10 mouse cellular contexts compared by ENCODE assay signal in genomic region chr4:89303281-89303995, GRCm38 (mm10). TPM values are rescaled to one million over a fixed set of nuclear protein-coding genes. Genes with fewer than 3 reads are reported as not detected.
DNase-seq lines count a peak whose midpoint lies in the region; ATAC-seq and TF ChIP-seq lines count a peak whose summit lies in the region.
"Had no signal": no experiment of that assay in that cellular context is flagged by ENCODE, and none has a peak within 500 bp of the region (broad histone marks: within the 10 kb centered on the region; RNA-seq: fewer than 3 reads in every experiment).

No protein-coding gene starts in this region.

- no peak for TF ChIP-seq CTCF in E14TG2a.4 (conservative IDR thresholded peaks at IDR 0.05; ENCODE audit: low read length)

- H3K27ac ChIP-seq in forebrain, embryonic 11.5 days (ENCODE audit: low read depth, low read length), result no peak overlapping the region
- H3K27ac ChIP-seq in forebrain, embryonic 10.5 days, result no peak overlapping the region
- no peak overlapping the region for H3K27ac ChIP-seq in kidney, embryonic 15.5 days
- H3K27ac ChIP-seq in intestine, embryonic 16.5 days (ENCODE audit: low read length), result no peak overlapping the region

- H3K9me3 ChIP-seq in forebrain, embryonic 11.5 days (ENCODE audit: control insufficient read depth, low read length), result no peaks in the 10 kb centered on the region
- no peaks in the 10 kb centered on the region for H3K9me3 ChIP-seq in forebrain, embryonic 10.5 days
- H3K9me3 ChIP-seq in kidney, embryonic 15.5 days (replicated peaks), result no peaks in the 10 kb centered on the region
- no peaks in the 10 kb centered on the region for H3K9me3 ChIP-seq in E14TG2a.4 (ENCODE audit: low read length)
- H3K9me3 ChIP-seq in intestine, embryonic 16.5 days (ENCODE audit: control insufficient read depth, low read length), result no peaks in the 10 kb centered on the region

- DNase-seq in forebrain, embryonic 11.5 days (ENCODE audit: low spot score), result no peak
- DNase-seq in forebrain, embryonic 10.5 days (ENCODE audit: extremely low spot score, low spot score), result no peak
- DNase-seq in kidney, adult 11 months, result no peak
- DNase-seq in urinary bladder, adult 2 months (ENCODE audit: low spot score), result no peak

- H3K36me3 ChIP-seq in forebrain, embryonic 11.5 days (ENCODE audit: control insufficient read depth, insufficient read depth, low read length), result no peaks in the 10 kb centered on the region
- H3K36me3 ChIP-seq in forebrain, embryonic 10.5 days (replicated peaks), result no peaks in the 10 kb centered on the region
- no peaks in the 10 kb centered on the region for H3K36me3 ChIP-seq in kidney, embryonic 15.5 days
- H3K36me3 ChIP-seq in E14TG2a.4 (ENCODE audit: insufficient read depth, low read length), result no peaks in the 10 kb centered on the region
- H3K36me3 ChIP-seq in intestine, embryonic 16.5 days (ENCODE audit: control insufficient read depth, insufficient read depth, low read length), result no peaks in the 10 kb centered on the region

- peaks cover 4% of the 10 kb centered on the region; the same call in 1 of the 2 replicates for H3K4me1 ChIP-seq in forebrain, embryonic 11.5 days (replicated peaks; ENCODE audit: control insufficient read depth, insufficient read depth, low read length)
- peaks cover 11% of the 10 kb centered on the region for H3K4me1 ChIP-seq in forebrain, embryonic 10.5 days
- H3K4me1 ChIP-seq in kidney, embryonic 15.5 days, result peaks cover 10% of the 10 kb centered on the region; the same call in 1 of the 2 replicates
- peaks cover 30% of the 10 kb centered on the region for H3K4me1 ChIP-seq in E14TG2a.4 (replicated peaks; ENCODE audit: low read depth, low read length)
- peaks cover 2% of the 10 kb centered on the region; the same call in 1 of the 2 replicates for H3K4me1 ChIP-seq in intestine, embryonic 16.5 days (ENCODE audit: control insufficient read depth, insufficient read depth, low read length)

- no peak overlapping the region for H3K9ac ChIP-seq in forebrain, embryonic 11.5 days (ENCODE audit: low read length)
- H3K9ac ChIP-seq in kidney, embryonic 15.5 days, result no peak overlapping the region
- no peak overlapping the region for H3K9ac ChIP-seq in intestine, embryonic 16.5 days (ENCODE audit: low read depth, low read length)

- ATAC-seq in forebrain, embryonic 11.5 days (replicated peaks; ENCODE audit: low FRiP score), result peak; percentile 68
- ATAC-seq in kidney, embryonic 15.5 days (replicated peaks; ENCODE audit: low FRiP score), result peak; percentile 91
- 0 out of 2 replicates have a peak, but pooled peaks have one; percentile 43 for ATAC-seq in intestine, embryonic 16.5 days
- no peak for ATAC-seq in megakaryocyte, adult 5-6 weeks (ENCODE audit: poor library complexity, severe bottlenecking)

- no peak overlapping the region for H3K4me2 ChIP-seq in forebrain, embryonic 11.5 days (ENCODE audit: low read depth, low read length, severe bottlenecking)
- 0 out of 2 replicates have a peak overlapping the region, but pooled peaks have one; percentile 8 for H3K4me2 ChIP-seq in kidney, embryonic 15.5 days
- H3K4me2 ChIP-seq in intestine, embryonic 16.5 days (ENCODE audit: low read depth, low read length), result 0 out of 2 replicates have a peak overlapping the region, but pooled peaks have one; percentile 9

- under 1% methylated on average over 14 of the region's 14 CpGs for WGBS in forebrain, embryonic 11.5 days
- WGBS in forebrain, embryonic 10.5 days, result under 1% methylated on average over 14 of the region's 14 CpGs
- under 1% methylated on average over 14 of the region's 14 CpGs for WGBS in kidney, embryonic 15.5 days
- WGBS in intestine, embryonic 16.5 days, result under 1% methylated on average over 14 of the region's 14 CpGs

- H3K27me3 ChIP-seq in forebrain, embryonic 11.5 days (ENCODE audit: control insufficient read depth, insufficient read depth, low read length), result peaks cover 80% of the 10 kb centered on the region
- H3K27me3 ChIP-seq in forebrain, embryonic 10.5 days (ENCODE audit: poor library complexity, severe bottlenecking), result peaks cover 99% of the 10 kb centered on the region
- peaks cover 93% of the 10 kb centered on the region for H3K27me3 ChIP-seq in kidney, embryonic 15.5 days
- peaks cover 71% of the 10 kb centered on the region for H3K27me3 ChIP-seq in E14TG2a.4 (ENCODE audit: insufficient read depth, low read length)
- H3K27me3 ChIP-seq in intestine, embryonic 16.5 days (replicated peaks; ENCODE audit: control insufficient read depth, insufficient read depth, low read length), result peaks cover 65% of the 10 kb centered on the region

- no peak overlapping the region for H3K4me3 ChIP-seq in forebrain, embryonic 11.5 days (ENCODE audit: low read depth, low read length)
- H3K4me3 ChIP-seq in forebrain, embryonic 10.5 days, result no peak overlapping the region
- H3K4me3 ChIP-seq in kidney, embryonic 15.5 days (replicated peaks), result no peak overlapping the region; the same call in 1 of the 2 replicates
- H3K4me3 ChIP-seq in E14TG2a.4 (replicated peaks; ENCODE audit: low read length), result peak overlapping the region; percentile 62
- H3K4me3 ChIP-seq in intestine, embryonic 16.5 days (ENCODE audit: low read length), result no peak overlapping the region

RNA-seq across cellular contexts. Expression of gene Cdkn2b, which starts 7.4 kb away (rescaled TPM):
- polyA plus RNA-seq in forebrain, embryonic 11.5 days (2014; fragmentation: Nextera tagmentation; extraction: Ambion mirVana), result 0.19 and 0.31 TPM in 2 replicates
- polyA plus RNA-seq in forebrain, embryonic 10.5 days (2016; fragmentation: Nextera tagmentation; extraction: Ambion mirVana), result 0.10 and 0.15 TPM in 2 replicates
- 1.1 and 1.8 TPM in 2 replicates for polyA plus RNA-seq in kidney, embryonic 15.5 days (2015; fragmentation: Nextera tagmentation; extraction: Ambion mirVana)
- polyA plus RNA-seq in intestine, embryonic 16.5 days (2015; fragmentation: Nextera tagmentation; extraction: Ambion mirVana), result 25.5 and 26.0 TPM in 2 replicates
- 20.8 and 26.1 TPM in 2 replicates for polyA plus RNA-seq in urinary bladder, adult 2 months (2012; rRNA removed)
- not detected in 2 replicates for total RNA-seq in megakaryocyte, adult 5-6 weeks (2015)
- total RNA-seq in megakaryocyte, adult 5-6 weeks (2017), result 0.41 TPM in 1 of 2 replicates, not detected in the other
- polyA plus RNA-seq: C2C12 had no signal

RNA-seq across cellular contexts. Expression of gene Cdkn2a, which starts 9.0 kb away (rescaled TPM):
- not detected in 2 replicates for polyA plus RNA-seq in forebrain, embryonic 11.5 days (2014; fragmentation: Nextera tagmentation; extraction: Ambion mirVana)
- polyA plus RNA-seq in forebrain, embryonic 10.5 days (2016; fragmentation: Nextera tagmentation; extraction: Ambion mirVana), result not detected in 2 replicates
- polyA plus RNA-seq in kidney, embryonic 15.5 days (2015; fragmentation: Nextera tagmentation; extraction: Ambion mirVana), result not detected in 2 replicates
- polyA plus RNA-seq in intestine, embryonic 16.5 days (2015; fragmentation: Nextera tagmentation; extraction: Ambion mirVana), result not detected in 2 replicates
- polyA plus RNA-seq in urinary bladder, adult 2 months (2012; rRNA removed), result 1.3 TPM in 2 replicates
- not detected in 2 replicates for total RNA-seq in megakaryocyte, adult 5-6 weeks (2015)
- total RNA-seq in megakaryocyte, adult 5-6 weeks (2017), result not detected in 2 replicates
- total RNA-seq: heart, postnatal 25 days had no signal
- polyA plus RNA-seq: C2C12 had no signal
